Mouse (Mus musculus) liver, adult 2 months (tissue): ENCODE data around the gene Il10rb.

Experiments
- CTCF ChIP-seq: fragments of 200-500 bp; IDR thresholded peaks from 2 replicates; pipeline ENCODE4 v1.5.1; 2011; ENCODE audit warnings: low read depth, low read length, control low read depth
- POLR2A ChIP-seq: fragments of 200-500 bp; IDR thresholded peaks from 2 replicates; pipeline ENCODE4 v1.6.1; 2011; ENCODE audit warnings: low read length, control low read depth; ENCODE audit not compliant: insufficient read depth; ENCODE audit errors: extremely low read depth

GRCm38 (mm10) chr16:91381606-91382005, 24.4 kb upstream of the Il10rb start:
- no peak for TF ChIP-seq CTCF
- no peak for TF ChIP-seq POLR2A
